Mouse (Mus musculus): ENCODE measurements around the gene Gja4. TPM values are rescaled to one million over a fixed set of nuclear protein-coding genes. Genes with fewer than 3 reads are reported as not detected.

Gja4 gene
- total RNA-seq (2017) = not detected in 3 replicates

GRCm38 (mm10) chr4:127313861-127314260, at the start of gene Gja4:
Gene Gja4 (minus strand): TSS chr4:127314039.
- no peak for ATAC-seq (replicated peaks; ENCODE audit: insufficient number of reproducible peaks, low FRiP score, low TSS enrichment, poor library complexity, severe bottlenecking)

DNA sequence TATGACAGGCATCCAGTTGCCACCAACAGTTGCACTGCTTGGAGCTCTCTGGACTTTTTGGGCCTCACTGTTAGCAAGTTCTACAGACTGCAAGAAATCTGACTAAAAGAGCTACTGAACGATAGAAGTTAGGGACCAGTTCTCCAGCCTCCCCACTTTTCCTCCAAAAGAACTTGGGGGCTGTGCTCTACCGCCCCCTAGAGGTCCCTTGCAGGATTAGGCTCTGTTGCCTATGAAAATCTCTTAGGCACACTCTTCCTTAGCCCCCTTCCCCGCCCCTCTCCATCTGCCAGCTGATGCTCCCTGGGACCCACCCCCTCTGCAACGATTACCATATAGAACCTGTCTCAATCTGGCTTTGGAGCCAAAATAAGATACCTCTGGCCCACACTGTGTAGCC, 49.5 kb upstream of the Gja4 start:
- ATAC-seq (replicated peaks; ENCODE audit: insufficient number of reproducible peaks, low FRiP score, low TSS enrichment, poor library complexity, severe bottlenecking) = no peak

DNA sequence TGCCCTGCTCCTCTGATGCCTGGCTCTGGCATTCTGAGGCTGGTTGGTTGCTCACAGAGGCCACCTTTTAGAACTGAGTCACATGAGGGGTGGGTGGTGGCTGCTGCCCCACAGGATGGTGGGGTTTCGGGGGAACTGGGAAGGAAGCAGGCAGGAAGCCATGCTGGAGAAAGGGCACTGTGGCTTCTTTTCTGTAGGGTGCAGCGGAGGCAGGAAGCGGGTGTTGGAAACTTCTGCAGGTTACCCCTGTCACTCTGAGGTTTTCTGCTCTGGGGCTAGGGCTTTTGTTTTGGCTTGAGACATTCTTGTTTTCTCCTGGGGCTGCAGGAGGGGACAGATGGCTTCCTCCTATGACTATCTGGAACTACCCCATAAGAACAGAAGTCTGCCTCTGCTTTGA, 48.7 kb upstream of the Gja4 start:
- no peak for ATAC-seq (replicated peaks; ENCODE audit: insufficient number of reproducible peaks, low FRiP score, low TSS enrichment, poor library complexity, severe bottlenecking)

- no peak for ATAC-seq (replicated peaks; ENCODE audit: insufficient number of reproducible peaks, low FRiP score, low TSS enrichment, poor library complexity, severe bottlenecking)
Observed at GRCm38 (mm10) chr4:127358018-127358417, 44.2 kb upstream of the Gja4 start, which contains the start of gene Gjb5. Gene Gjb5 (minus strand): TSS chr4:127358181.

- no peak for ATAC-seq (replicated peaks; ENCODE audit: insufficient number of reproducible peaks, low FRiP score, low TSS enrichment, poor library complexity, severe bottlenecking)
Observed at GRCm38 (mm10) chr4:127354506-127355485, 41.0 kb upstream of the Gja4 start.

GRCm38 (mm10) chr4:127353951-127354438, 40.2 kb upstream of the Gja4 start, which contains the start of gene Gjb4:
Gene Gjb4 (minus strand): TSS chr4:127354081.
- no peak for ATAC-seq (replicated peaks; ENCODE audit: insufficient number of reproducible peaks, low FRiP score, low TSS enrichment, poor library complexity, severe bottlenecking)

DNA sequence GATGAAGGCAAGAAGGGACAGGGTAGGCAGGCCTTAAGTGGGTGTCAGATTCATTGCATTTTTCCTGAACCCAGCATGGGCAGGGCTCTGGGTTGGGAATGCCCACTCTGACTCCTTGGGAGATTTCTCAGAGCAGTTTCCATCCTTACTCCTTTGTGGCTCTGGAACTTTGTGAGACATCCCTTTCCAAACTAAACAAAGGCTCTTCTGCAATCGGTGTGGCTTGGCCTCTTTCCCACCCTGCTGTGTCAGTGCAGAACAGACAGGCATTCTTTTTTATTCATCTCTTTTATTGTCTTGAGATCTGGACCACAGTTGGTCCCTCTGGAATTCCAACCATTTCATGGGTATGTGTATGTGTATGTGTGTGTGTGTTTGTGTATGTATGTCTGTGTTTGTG, 38.8 kb upstream of the Gja4 start:
- no peak for ATAC-seq (replicated peaks; ENCODE audit: insufficient number of reproducible peaks, low FRiP score, low TSS enrichment, poor library complexity, severe bottlenecking)

- ATAC-seq (replicated peaks; ENCODE audit: insufficient number of reproducible peaks, low FRiP score, low TSS enrichment, poor library complexity, severe bottlenecking) = no peak
Observed at GRCm38 (mm10) chr4:127349560-127350300, 35.9 kb upstream of the Gja4 start.

DNA sequence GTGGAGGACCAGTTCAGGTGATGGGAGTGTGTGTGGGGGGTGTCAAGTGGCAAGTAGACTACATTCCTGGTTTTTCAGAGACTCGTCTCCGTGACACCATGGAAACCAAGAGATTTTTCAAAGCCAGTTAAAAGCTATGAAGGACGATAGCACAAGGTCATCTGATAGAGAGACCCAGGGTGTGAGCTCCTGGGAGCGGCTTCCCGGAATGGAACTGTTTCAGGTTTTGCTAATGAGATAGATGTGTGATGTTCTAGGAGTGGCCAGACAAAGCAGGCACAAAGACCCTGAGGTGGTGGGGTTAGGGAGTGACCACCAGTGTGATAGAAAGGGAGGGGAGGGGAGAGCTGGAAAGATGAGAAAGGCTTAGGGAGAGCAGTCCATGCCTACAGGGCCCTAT, 31.2 kb upstream of the Gja4 start:
- ATAC-seq (replicated peaks; ENCODE audit: insufficient number of reproducible peaks, low FRiP score, low TSS enrichment, poor library complexity, severe bottlenecking) = no peak

GRCm38 (mm10) chr4:127341372-127341771, 27.5 kb upstream of the Gja4 start:
- ATAC-seq (replicated peaks; ENCODE audit: insufficient number of reproducible peaks, low FRiP score, low TSS enrichment, poor library complexity, severe bottlenecking) = no peak

- ATAC-seq (replicated peaks; ENCODE audit: insufficient number of reproducible peaks, low FRiP score, low TSS enrichment, poor library complexity, severe bottlenecking) = no peak
Observed at GRCm38 (mm10) chr4:127337668-127338067, 23.8 kb upstream of the Gja4 start.

DNA sequence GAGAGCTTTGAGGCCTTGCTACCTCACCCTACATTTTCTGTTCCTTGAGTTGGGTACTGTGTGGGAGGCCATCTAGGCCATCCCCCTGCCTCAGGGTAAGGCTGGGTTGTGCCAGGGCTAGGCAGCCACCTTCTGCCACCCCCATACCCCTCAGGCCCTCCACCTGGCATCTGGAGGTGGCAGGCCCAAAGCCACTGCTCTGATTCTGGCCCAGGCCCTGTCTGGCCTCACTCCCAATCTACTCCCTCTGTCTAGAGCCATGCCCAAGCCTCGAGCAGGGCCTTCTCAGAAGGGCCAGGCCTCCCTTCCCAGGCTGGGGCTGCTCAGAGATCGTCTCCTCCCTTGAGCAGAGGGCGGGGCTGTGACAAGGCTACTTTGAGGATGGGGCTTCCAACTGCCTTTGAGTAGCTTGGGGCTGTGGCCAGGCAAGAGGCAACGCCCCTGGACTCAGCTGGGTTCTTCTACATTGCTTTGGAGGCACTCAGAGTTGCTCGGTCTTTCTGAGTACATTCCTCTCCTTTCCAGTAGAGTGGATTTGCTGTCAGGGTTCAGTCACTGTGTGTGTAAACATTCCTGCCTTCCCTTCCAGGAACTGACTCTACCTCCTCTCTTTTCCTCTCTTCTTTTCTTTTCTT, 21.1 kb upstream of the Gja4 start:
- ATAC-seq (replicated peaks; ENCODE audit: insufficient number of reproducible peaks, low FRiP score, low TSS enrichment, poor library complexity, severe bottlenecking) = no peak

DNA sequence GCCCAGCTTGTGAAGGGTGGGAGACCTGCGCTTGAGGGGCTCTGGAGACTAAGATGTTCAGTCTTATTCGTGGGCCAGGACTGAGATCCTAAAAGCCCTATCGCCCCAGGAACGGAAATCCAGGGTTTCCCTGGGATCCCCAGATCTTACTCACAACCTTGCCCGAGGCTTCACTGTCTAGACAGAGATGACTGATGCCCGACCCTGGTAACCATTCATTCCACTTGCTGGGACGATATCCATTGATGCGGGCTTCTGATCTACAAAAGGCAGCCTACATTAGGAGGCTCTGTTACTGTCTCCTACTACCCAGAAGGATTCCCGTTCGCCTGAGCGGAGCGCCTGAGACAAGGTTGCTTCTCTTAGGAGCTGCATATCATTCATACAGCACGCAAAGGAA, 17.3 kb upstream of the Gja4 start:
- ATAC-seq (replicated peaks; ENCODE audit: insufficient number of reproducible peaks, low FRiP score, low TSS enrichment, poor library complexity, severe bottlenecking) = no peak

GRCm38 (mm10) chr4:127330181-127331100, 16.6 kb upstream of the Gja4 start, which contains the start of gene Gjb3:
Gene Gjb3 (minus strand): TSS chr4:127330844.
- no peak for ATAC-seq (replicated peaks; ENCODE audit: insufficient number of reproducible peaks, low FRiP score, low TSS enrichment, poor library complexity, severe bottlenecking)

DNA sequence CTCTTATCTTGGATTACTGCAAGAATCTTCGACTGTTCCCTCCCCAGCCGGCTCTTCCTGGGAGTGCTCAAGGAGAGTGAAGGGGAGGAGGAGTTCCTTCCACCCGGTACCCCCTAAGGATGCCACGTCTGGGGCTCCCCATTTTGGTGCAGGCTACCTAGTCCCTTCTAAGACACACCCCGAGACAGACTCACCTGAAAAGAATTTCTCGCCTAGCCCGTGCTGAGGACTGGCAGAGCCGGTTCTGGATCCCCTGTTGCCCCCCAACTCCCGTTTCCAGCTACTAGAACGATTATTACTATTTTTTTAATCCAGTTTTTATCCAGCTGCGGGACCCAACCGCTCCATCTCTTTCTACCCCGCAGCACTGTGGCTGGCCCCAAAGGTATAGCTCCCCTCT, 15.9 kb upstream of the Gja4 start:
- ATAC-seq (replicated peaks; ENCODE audit: insufficient number of reproducible peaks, low FRiP score, low TSS enrichment, poor library complexity, severe bottlenecking) = no peak

- ATAC-seq (replicated peaks; ENCODE audit: insufficient number of reproducible peaks, low FRiP score, low TSS enrichment, poor library complexity, severe bottlenecking) = no peak
Observed at GRCm38 (mm10) chr4:127329046-127329445, 15.2 kb upstream of the Gja4 start.

DNA sequence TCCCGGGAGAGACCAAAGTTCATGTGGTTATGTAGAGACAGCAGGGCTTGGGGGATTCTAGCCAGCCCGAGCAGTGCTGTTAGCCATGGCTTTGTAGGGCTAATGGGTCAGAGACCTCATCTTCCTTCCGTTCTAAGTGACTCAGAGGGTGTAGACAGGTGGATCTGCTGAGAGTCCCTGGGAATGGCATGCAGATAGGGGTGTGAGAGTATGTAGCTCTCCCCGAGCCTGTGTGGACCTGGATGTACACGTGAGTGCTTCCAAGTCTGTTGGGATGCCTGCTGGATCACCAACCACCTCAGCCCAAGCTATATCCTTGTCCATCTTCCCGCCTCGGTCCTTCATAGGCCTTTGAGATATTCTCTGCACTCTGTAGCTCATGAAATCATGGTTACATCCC, 14.5 kb upstream of the Gja4 start:
- no peak for ATAC-seq (replicated peaks; ENCODE audit: insufficient number of reproducible peaks, low FRiP score, low TSS enrichment, poor library complexity, severe bottlenecking)

GRCm38 (mm10) chr4:127327749-127328148, 13.9 kb upstream of the Gja4 start:
- no peak for ATAC-seq (replicated peaks; ENCODE audit: insufficient number of reproducible peaks, low FRiP score, low TSS enrichment, poor library complexity, severe bottlenecking)

Data from monocyte, adult 5-6 weeks (primary cell).